Mouse (Mus musculus) granulocyte monocyte progenitor cell, adult 5-6 weeks (primary cell): Measurements from ENCODE around the gene Cenpj. TPM values are rescaled to one million over a fixed set of nuclear protein-coding genes. Genes with fewer than 3 reads are reported as not detected.

Source experiments
- ATAC-seq: replicated peaks from 2 replicates; pipeline ENCODE4 v1.8.0; 2016; ENCODE audit warnings: mild to moderate bottlenecking, moderate TSS enrichment, inconsistent platforms; ENCODE audit not compliant: poor library complexity, severe bottlenecking
- total RNA-seq, 2 experiments: library from RNA; stranded (forward) in 1 of 2; stranded (reverse) in 1 of 2; fragments of 200-712, 200-1000 nt in 1 of 2; fragments of >200 nt in 1 of 2; fragmentation: Nextera tagmentation in 1 of 2; gene quantifications; 2 replicates each; pipeline ENCODE4 v1.2.3; 2014 to 2017

Gene Cenpj
- total RNA-seq, 2 experiments from 2014 or later = 23.5 to 26.8 TPM

- peak; percentile 71 for ATAC-seq
Measured at GRCm38 (mm10) chr14:56552924-56553323, 22.3 kb downstream of the Cenpj start.

GRCm38 (mm10) chr14:56550960-56551359 is 24.3 kb downstream of the Cenpj start:
- ATAC-seq = no peak

- no peak for ATAC-seq
Measured at GRCm38 (mm10) chr14:56545491-56545890, 29.7 kb downstream of the Cenpj start.

- no peak for ATAC-seq
Measured at GRCm38 (mm10) chr14:56544946-56545345, 30.3 kb downstream of the Cenpj start.

- ATAC-seq = no peak
Measured at GRCm38 (mm10) chr14:56530788-56531187, 44.4 kb downstream of the Cenpj start.

- ATAC-seq = peak; percentile 72
Measured at GRCm38 (mm10) chr14:56514775-56515174, 60.5 kb downstream of the Cenpj start.

GRCm38 (mm10) chr14:56512084-56512483 is 63.1 kb downstream of the Cenpj start:
- ATAC-seq = no peak; the same call in 1 of the 2 replicates

- no peak for ATAC-seq
Measured at GRCm38 (mm10) chr14:56506743-56507142, 68.5 kb downstream of the Cenpj start.

GRCm38 (mm10) chr14:56502407-56502806 is 72.8 kb downstream of the Cenpj start:
- no peak for ATAC-seq

- ATAC-seq = no peak
Measured at GRCm38 (mm10) chr14:56489806-56490205, 85.4 kb downstream of the Cenpj start.

Other genes with a start within 250 kb of the Cenpj start
- gene Atp12a, start 210.4 kb downstream of the Cenpj start, total RNA-seq (2014; fragmentation: Nextera tagmentation) = not detected in 2 replicates
- not detected in 2 replicates for gene Atp12a, start 210.4 kb downstream of the Cenpj start, total RNA-seq (2017)
- gene Rnf17, start 172.8 kb downstream of the Cenpj start, total RNA-seq (2014; fragmentation: Nextera tagmentation) = 0.67 and 4.1 TPM in 2 replicates
- 2.4 and 4.1 TPM in 2 replicates for gene Rnf17, start 172.8 kb downstream of the Cenpj start, total RNA-seq (2017)
- gene Parp4, start 194 bp upstream of the Cenpj start, total RNA-seq (2014; fragmentation: Nextera tagmentation) = 17.6 and 31.1 TPM in 2 replicates
- 3.6 and 4.2 TPM in 2 replicates for gene Parp4, start 194 bp upstream of the Cenpj start, total RNA-seq (2017)
- gene Mphosph8, start 92.8 kb upstream of the Cenpj start, total RNA-seq (2014; fragmentation: Nextera tagmentation) = 32.2 and 40.3 TPM in 2 replicates
- gene Mphosph8, start 92.8 kb upstream of the Cenpj start, total RNA-seq (2017) = 25.2 and 32.5 TPM in 2 replicates
- 45.1 and 58.0 TPM in 2 replicates for gene Pspc1, start 202.9 kb upstream of the Cenpj start, total RNA-seq (2014; fragmentation: Nextera tagmentation)
- gene Pspc1, start 202.9 kb upstream of the Cenpj start, total RNA-seq (2017) = 109 and 184 TPM in 2 replicates
- 13.8 and 19.3 TPM in 2 replicates for gene Zmym5, start 236.3 kb upstream of the Cenpj start, total RNA-seq (2014; fragmentation: Nextera tagmentation)
- gene Zmym5, start 236.3 kb upstream of the Cenpj start, total RNA-seq (2017) = 14.6 and 17.2 TPM in 2 replicates